Mouse (Mus musculus) kidney, embryonic 14.5 days (tissue): ENCODE results near the gene Parvb. TPM values are rescaled to one million over a fixed set of nuclear protein-coding genes. Genes with fewer than 3 reads are reported as not detected.

Experiments used
- ATAC-seq: fragments of 200-750 bp; cut with Nextera tagmentation; 2 replicates; pipeline ENCODE4 v1.8.0; 2017; ENCODE audit warnings: moderate number of reproducible peaks, mild to moderate bottlenecking, moderate TSS enrichment, moderate library complexity; ENCODE audit not compliant: low FRiP score, low TSS enrichment
- H3K27ac ChIP-seq: fragments of 300-500 bp; sonication (generic); 2 replicates; pipeline ENCODE4 v1.5.1; 2014; ENCODE audit warnings: low read depth, mild to moderate bottlenecking, low read length, moderate library complexity, mixed read lengths
- H3K27me3 ChIP-seq: fragments of 300-500 bp; sonication (generic); 2 replicates; pipeline ENCODE4 v1.6.1; 2014; ENCODE audit warnings: mild to moderate bottlenecking, low read length; ENCODE audit not compliant: control insufficient read depth, insufficient read depth
- H3K36me3 ChIP-seq: fragments of 300-500 bp; sonication (generic); 2 replicates; pipeline ENCODE4 v1.6.1; 2014; ENCODE audit warnings: low read length, mixed read lengths; ENCODE audit not compliant: control insufficient read depth, insufficient read depth
- H3K4me1 ChIP-seq: fragments of 300-500 bp; sonication (generic); 2 replicates; pipeline ENCODE4 v1.6.1; 2014; ENCODE audit warnings: low read length, mixed read lengths; ENCODE audit not compliant: control insufficient read depth, insufficient read depth
- H3K4me2 ChIP-seq: fragments of 300-500 bp; sonication (generic); replicated peaks from 2 replicates; pipeline ENCODE4 v1.6.1; 2014; ENCODE audit warnings: low read depth, mild to moderate bottlenecking, low read length
- H3K4me3 ChIP-seq: fragments of 300-500 bp; sonication (generic); 2 replicates; pipeline ENCODE4 v1.5.1; 2014; ENCODE audit warnings: mild to moderate bottlenecking, low read length
- H3K9ac ChIP-seq: fragments of 300-500 bp; sonication (generic); 2 replicates; pipeline ENCODE4 v1.6.1; 2014; ENCODE audit warnings: low read depth, mild to moderate bottlenecking, low read length, moderate library complexity
- H3K9me3 ChIP-seq: fragments of 300-500 bp; sonication (generic); 2 replicates; pipeline ENCODE4 v1.6.1; 2016; ENCODE audit warnings: low read length; ENCODE audit not compliant: control insufficient read depth
- WGBS: fragments of 180-500 bp; shearing (Covaris S2); extraction: QIAGEN DNeasy Blood & Tissue Kit; methylation state at CpG from one replicate; pipeline ENCODE4 v1.1.7; 2014; 5-methylcytosine and 5-hydroxymethylcytosine counted together
- polyA plus RNA-seq: library from polyadenylated mRNA; unstranded; fragments of >200 nt; fragmentation: Nextera tagmentation; extraction: Ambion mirVana; gene quantifications from 2 replicates; pipeline ENCODE4 v1.2.1, GENCODE M21; 2014

Parvb gene
- polyA plus RNA-seq, 1 experiment from 2014 or later, result 3.9 TPM

GRCm38 (mm10) chr15:84351915-84352844 is 120.3 kb downstream of the Parvb start:
- peaks cover 11% of the 10 kb centered on the region; the same call in 1 of the 2 replicates for H3K4me1 ChIP-seq
- no peak overlapping the region for H3K9ac ChIP-seq
- H3K27ac ChIP-seq, result no peak overlapping the region
- no peak overlapping the region for H3K4me2 ChIP-seq
- no peak overlapping the region for H3K4me3 ChIP-seq
- H3K36me3 ChIP-seq, result no peaks in the 10 kb centered on the region
- no peak for ATAC-seq
- H3K9me3 ChIP-seq, result no peaks in the 10 kb centered on the region; the same call in 1 of the 2 replicates
- WGBS, result 60% methylated on average over 21 of the region's 21 CpGs
- H3K27me3 ChIP-seq, result no peaks in the 10 kb centered on the region

- no peak overlapping the region for H3K27ac ChIP-seq
- H3K27me3 ChIP-seq, result no peaks in the 10 kb centered on the region
- no peaks in the 10 kb centered on the region for H3K36me3 ChIP-seq
- H3K4me2 ChIP-seq, result no peak overlapping the region
- no peaks in the 10 kb centered on the region for H3K9me3 ChIP-seq
- peaks cover 13% of the 10 kb centered on the region; the same call in 1 of the 2 replicates for H3K4me1 ChIP-seq
- no peak overlapping the region for H3K4me3 ChIP-seq
- no peak for ATAC-seq
- 86% methylated on average over 5 of the region's 5 CpGs for WGBS
- H3K9ac ChIP-seq, result no peak overlapping the region
These were observed 123.2 kb downstream of the Parvb start for GRCm38 (mm10) chr15:84355081-84355480.

DNA sequence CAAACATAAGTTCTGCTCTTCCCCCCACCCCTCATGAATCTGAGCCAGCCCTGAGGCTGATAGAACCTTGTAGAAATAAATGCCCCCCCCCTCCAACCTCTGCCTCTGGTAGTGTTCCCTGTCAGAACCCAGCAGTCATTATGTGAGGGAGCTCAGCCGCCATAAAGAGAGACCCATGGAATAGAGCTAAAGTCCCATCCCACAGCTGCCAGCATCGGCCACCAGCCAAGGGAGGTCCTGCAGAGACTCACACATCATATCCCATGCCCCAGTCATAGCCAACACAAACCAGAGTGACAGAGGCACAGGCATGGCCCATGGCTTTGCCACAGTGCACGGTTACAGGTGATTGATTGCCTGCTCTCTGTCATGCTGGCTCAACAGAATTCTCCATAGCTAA is 132.9 kb downstream of the Parvb start:
- Histone ChIP-seq H3K4me2 (no peak overlapping the region), H3K27ac (no peak overlapping the region), H3K4me1 (0 out of 2 replicates have a peak, but pooled peaks cover 7% of the 10 kb centered on the region), H3K36me3 (no peaks in the 10 kb centered on the region), H3K9ac (no peak overlapping the region), H3K9me3 (no peaks in the 10 kb centered on the region), H3K4me3 (no peak overlapping the region), H3K27me3 (no peaks in the 10 kb centered on the region)
- WGBS, result 70% methylated on average over 3 of the region's 3 CpGs
- ATAC-seq, result no peak

Other genes with a start within 250 kb of the Parvb start
- not detected in 2 replicates for gene Efcab6, start 166.7 kb upstream of the Parvb start, polyA plus RNA-seq
- 0.10 and 0.28 TPM in 2 replicates for gene Sult4a1, start 126.3 kb upstream of the Parvb start, polyA plus RNA-seq
- not detected in 2 replicates for gene Pnpla5, start 108.9 kb upstream of the Parvb start, polyA plus RNA-seq
- gene Pnpla3, start 64.2 kb upstream of the Parvb start, polyA plus RNA-seq, result 0.14 and 0.49 TPM in 2 replicates
- 81.5 and 88.8 TPM in 2 replicates for gene Samm50, start 39.8 kb upstream of the Parvb start, polyA plus RNA-seq
- gene Parvg, start 92.0 kb downstream of the Parvb start, polyA plus RNA-seq, result 0.70 and 0.94 TPM in 2 replicates
- gene Shisal1, start 215.1 kb downstream of the Parvb start, polyA plus RNA-seq, result 1.5 and 2.1 TPM in 2 replicates